Mouse (Mus musculus): ENCODE data around the gene BC005624.
"Not testable (repeated sequence)": the region's sequence is repeated elsewhere in the genome, so short reads cannot be mapped to it uniquely, and the experiment has no call there.

The BC005624 gene

GRCm38 (mm10) chr2:30967352-30968327, 14.4 kb downstream of the BC005624 start, which contains the start of gene Tor1a:
Gene Tor1a (minus strand): TSS chr2:30967933.
- peak; percentile 77 for DNase-seq (ENCODE audit: low spot score)

GRCm38 (mm10) chr2:30966826-30967225, 15.2 kb downstream of the BC005624 start:
- peak; percentile 12 for DNase-seq (ENCODE audit: low spot score)

- DNase-seq (ENCODE audit: low spot score) = no peak
Observed at GRCm38 (mm10) chr2:30965627-30966026, 16.4 kb downstream of the BC005624 start.

- no peak for DNase-seq (ENCODE audit: low spot score)
Observed at GRCm38 (mm10) chr2:30962570-30963254, 19.3 kb downstream of the BC005624 start.

GRCm38 (mm10) chr2:30959856-30960255, 22.1 kb downstream of the BC005624 start:
- no peak for DNase-seq (ENCODE audit: low spot score)

- DNase-seq (ENCODE audit: low spot score) = no peak
Observed at GRCm38 (mm10) chr2:30958726-30959125, 23.3 kb downstream of the BC005624 start.

- DNase-seq (ENCODE audit: low spot score) = no peak
Observed at GRCm38 (mm10) chr2:30957511-30957910, 24.5 kb downstream of the BC005624 start.

- no peak for DNase-seq (ENCODE audit: low spot score)
Observed at GRCm38 (mm10) chr2:30954797-30955196, 27.2 kb downstream of the BC005624 start.

- DNase-seq (ENCODE audit: low spot score) = peak; percentile 68
Observed at GRCm38 (mm10) chr2:30952824-30953490, 29.0 kb downstream of the BC005624 start, which contains the start of gene Tor1b. Gene Tor1b (plus strand): TSS chr2:30952959.

- no peak for DNase-seq (ENCODE audit: low spot score)
Observed at GRCm38 (mm10) chr2:30952457-30952823, 29.6 kb downstream of the BC005624 start.

GRCm38 (mm10) chr2:30942603-30943011, 39.4 kb downstream of the BC005624 start:
- DNase-seq (ENCODE audit: low spot score) = peak; percentile 70

GRCm38 (mm10) chr2:30942116-30942515, 39.9 kb downstream of the BC005624 start:
- DNase-seq (ENCODE audit: low spot score) = not testable (repeated sequence)

GRCm38 (mm10) chr2:30941586-30941985, 40.4 kb downstream of the BC005624 start:
- no peak for DNase-seq (ENCODE audit: low spot score)

- DNase-seq (ENCODE audit: low spot score) = no peak
Observed at GRCm38 (mm10) chr2:30938574-30938991, 43.4 kb downstream of the BC005624 start.

GRCm38 (mm10) chr2:30937731-30938130, 44.3 kb downstream of the BC005624 start:
- no peak for DNase-seq (ENCODE audit: low spot score)

- DNase-seq (ENCODE audit: low spot score) = no peak
Observed at GRCm38 (mm10) chr2:30936808-30937207, 45.2 kb downstream of the BC005624 start.

- peak; percentile 46 for DNase-seq (ENCODE audit: low spot score)
Observed at GRCm38 (mm10) chr2:30933917-30934450, 48.0 kb downstream of the BC005624 start.

GRCm38 (mm10) chr2:30933032-30933431, 49.0 kb downstream of the BC005624 start:
- no peak for DNase-seq (ENCODE audit: low spot score)

- DNase-seq (ENCODE audit: low spot score) = no peak
Observed at GRCm38 (mm10) chr2:30931922-30932321, 50.1 kb downstream of the BC005624 start.

- not testable (repeated sequence) for DNase-seq (ENCODE audit: low spot score)
Observed at GRCm38 (mm10) chr2:30930846-30931245, 51.2 kb downstream of the BC005624 start.

- peak; percentile 42 for DNase-seq (ENCODE audit: low spot score)
Observed at GRCm38 (mm10) chr2:30929483-30930045, 52.4 kb downstream of the BC005624 start, which contains the start of gene Ptges. Gene Ptges (minus strand): TSS chr2:30929863.
